Mouse (Mus musculus): ENCODE data around the gene Slc16a5.

DNA sequence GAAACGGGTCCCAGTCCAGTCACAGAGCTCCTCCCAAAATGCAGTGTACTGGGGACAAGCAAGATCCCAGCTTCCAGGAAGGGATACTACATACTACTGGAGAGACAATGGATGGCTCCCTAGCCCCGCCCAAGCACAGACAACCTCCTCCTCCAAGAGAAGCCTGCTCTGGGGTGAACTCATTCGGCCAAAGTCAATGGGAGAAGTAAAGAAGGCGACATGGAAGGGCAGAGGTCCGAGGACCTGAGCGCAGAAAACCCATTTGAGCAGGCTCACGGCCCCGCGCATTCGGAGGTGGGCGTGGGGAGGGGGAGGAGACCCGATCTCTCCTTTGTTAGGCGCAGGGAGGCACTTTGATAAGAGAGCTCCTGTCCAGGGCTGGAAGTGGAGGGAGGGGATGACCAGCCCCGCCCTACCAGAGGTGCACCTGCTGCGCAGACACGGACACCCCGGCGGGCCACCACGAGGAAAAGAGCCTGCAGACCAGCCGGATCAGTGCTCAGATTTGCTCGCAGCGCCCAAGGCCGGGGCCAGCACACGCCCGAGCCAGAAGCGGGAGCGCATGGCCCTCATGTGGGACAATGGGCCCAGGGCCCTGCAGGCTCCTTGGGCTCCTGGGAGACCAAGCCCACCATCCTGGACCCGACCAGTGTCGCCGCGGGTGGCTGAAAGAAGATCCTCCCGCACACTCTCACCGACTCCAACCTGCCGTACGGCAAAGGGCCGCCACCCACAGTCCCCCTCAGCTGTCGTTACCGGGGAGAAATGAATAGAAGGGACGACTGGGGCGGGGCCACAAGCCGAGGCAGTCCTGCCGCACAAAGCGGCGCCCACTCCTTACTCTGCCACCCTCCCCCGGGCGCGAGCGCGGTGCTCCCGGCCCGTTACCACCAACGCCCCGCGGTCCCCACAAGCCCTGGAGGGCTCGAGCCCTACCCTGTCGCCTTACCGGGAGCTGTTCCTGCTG lies 51.3 kb downstream of the Slc16a5 start:
- no peak for TF ChIP-seq CTCF (conservative IDR thresholded peaks at IDR 0.05; ENCODE audit: insufficient read depth, insufficient read length, low read depth, low read length)
- TF ChIP-seq POLR2A (IDR thresholded peaks at IDR 0.05; ENCODE audit: low read depth, low read length), result no peak
